25 mouse cellular contexts compared by ENCODE assay signal in the genomic region with DNA sequence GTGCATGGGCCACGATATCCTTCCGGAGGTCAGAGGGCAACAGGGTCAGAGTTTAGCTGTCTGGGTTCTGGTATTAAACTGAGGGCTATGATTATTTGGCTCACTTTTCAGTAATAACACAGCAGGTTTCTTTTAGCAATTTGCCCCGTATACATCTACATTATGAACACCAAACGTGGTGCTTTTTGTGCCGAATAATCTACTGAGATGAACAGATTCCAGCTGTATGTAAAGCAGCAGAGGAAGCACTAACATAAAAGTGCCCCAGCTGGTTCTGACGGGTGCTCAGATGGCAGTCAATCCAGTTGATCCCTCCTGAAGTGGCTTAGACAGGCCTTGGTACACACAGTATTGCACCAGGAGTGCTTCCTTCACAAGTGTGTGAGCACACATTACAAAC. TPM values are rescaled to one million over a fixed set of nuclear protein-coding genes. Genes with fewer than 3 reads are reported as not detected.
"Had no signal": no experiment of that assay in that cellular context is flagged by ENCODE, and none has a peak within 500 bp of the region (broad histone marks: within the 10 kb centered on the region; RNA-seq: fewer than 3 reads in every experiment).

No protein-coding gene starts in this region.

RNA-seq across cellular contexts. Expression of a gene that starts 21.2 kb away (rescaled TPM):
- polyA plus RNA-seq: limb, embryonic 11.5 days; limb, embryonic 12.5 days; midbrain, embryonic 10.5 days; midbrain, embryonic 15.5 days; midbrain, embryonic 16.5 days had no signal

RNA-seq across cellular contexts. Expression of a gene that starts 22.6 kb away (rescaled TPM):
- polyA plus RNA-seq: limb, embryonic 10.5 days; limb, embryonic 11.5 days; limb, embryonic 12.5 days; limb, embryonic 13.5 days; limb, embryonic 15.5 days; liver, embryonic 11.5 days; liver, embryonic 12.5 days; lung, embryonic 15.5 days; lung, embryonic 16.5 days; midbrain, embryonic 10.5 days; midbrain, embryonic 12.5 days; midbrain, embryonic 13.5 days; midbrain, embryonic 16.5 days; midbrain, postnatal 0 days; myocyte; neural tube, embryonic 11.5 days had no signal

RNA-seq across cellular contexts. Expression of a gene that starts 60.0 kb away (rescaled TPM):
- polyA plus RNA-seq: limb, embryonic 10.5 days; limb, embryonic 11.5 days; limb, embryonic 12.5 days; limb, embryonic 13.5 days; limb, embryonic 14.5 days; limb, embryonic 15.5 days; liver, adult 2 months; liver, embryonic 11.5 days; liver, embryonic 12.5 days; liver, embryonic 13.5 days; liver, embryonic 14.5 days; liver, embryonic 15.5 days; liver, postnatal 0 days; lung, adult 2 months; lung, embryonic 16.5 days; midbrain, embryonic 10.5 days; midbrain, embryonic 12.5 days; midbrain, embryonic 13.5 days; midbrain, embryonic 14.5 days; midbrain, embryonic 15.5 days; midbrain, embryonic 16.5 days; midbrain, postnatal 0 days; myocyte; neural tube, embryonic 11.5 days had no signal
